Mouse (Mus musculus) small intestine, adult 2 months (tissue): Measurements from ENCODE around the gene Hba-a1. TPM values are rescaled to one million over a fixed set of nuclear protein-coding genes. Genes with fewer than 3 reads are reported as not detected.
"Not testable (repeated sequence)": the region's sequence is repeated elsewhere in the genome, so short reads cannot be mapped to it uniquely, and the experiment has no call there.

Experiments
- H3K27ac ChIP-seq: fragments of 200-500 bp; 2 replicates; pipeline ENCODE4 v1.5.1; 2012; ENCODE audit warnings: low read depth, low read length, control low read depth, inconsistent platforms; ENCODE audit not compliant: insufficient read depth
- H3K27me3 ChIP-seq: fragments of 200-500 bp; 2 replicates; pipeline ENCODE4 v1.6.1; 2012; ENCODE audit warnings: mild to moderate bottlenecking, moderate library complexity, low read length, inconsistent platforms; ENCODE audit not compliant: control insufficient read depth, insufficient read depth
- H3K36me3 ChIP-seq: fragments of 200-500 bp; 2 replicates; pipeline ENCODE4 v1.6.1; 2012; ENCODE audit warnings: mild to moderate bottlenecking, low read length, control low read depth, inconsistent platforms; ENCODE audit not compliant: control insufficient read depth, insufficient read depth
- H3K4me1 ChIP-seq: fragments of 200-500 bp; 2 replicates; pipeline ENCODE4 v1.6.1; 2012; ENCODE audit warnings: low read length, inconsistent platforms, mixed read lengths; ENCODE audit not compliant: control insufficient read depth, insufficient read depth, insufficient read length
- H3K4me3 ChIP-seq: fragments of 200-500 bp; 2 replicates; pipeline ENCODE4 v1.5.1; 2012; ENCODE audit warnings: low read depth, mild to moderate bottlenecking, control low read depth, inconsistent platforms, low read length, moderate library complexity
- CTCF ChIP-seq: fragments of 200-500 bp; IDR thresholded peaks from 2 replicates; pipeline ENCODE4 v1.5.1; 2012; ENCODE audit warnings: low read depth, mild to moderate bottlenecking, control low read depth, inconsistent platforms, low read length, moderate library complexity, mixed read lengths; ENCODE audit not compliant: insufficient replicate concordance, insufficient read length; ENCODE audit errors: extremely low read depth
- POLR2A ChIP-seq: fragments of 200-500 bp; IDR thresholded peaks from 2 replicates; pipeline ENCODE4 v1.6.1; 2012; ENCODE audit warnings: low read depth, mild to moderate bottlenecking, control low read depth, inconsistent platforms, low read length, moderate library complexity
- WGBS: fragments of 180-500 bp; shearing (Covaris S2); methylation state at CpG from one replicate; pipeline ENCODE4 v1.1.7; 2018; 5-methylcytosine and 5-hydroxymethylcytosine counted together
- polyA plus RNA-seq: library from polyadenylated mRNA; depleted of rRNA; stranded (reverse); fragments of >200 nt; gene quantifications from 2 replicates; pipeline ENCODE4 v1.2.3, GENCODE M21; 2012

The Hba-a1 gene
- polyA plus RNA-seq, 1 experiment, result 70.6 TPM

DNA sequence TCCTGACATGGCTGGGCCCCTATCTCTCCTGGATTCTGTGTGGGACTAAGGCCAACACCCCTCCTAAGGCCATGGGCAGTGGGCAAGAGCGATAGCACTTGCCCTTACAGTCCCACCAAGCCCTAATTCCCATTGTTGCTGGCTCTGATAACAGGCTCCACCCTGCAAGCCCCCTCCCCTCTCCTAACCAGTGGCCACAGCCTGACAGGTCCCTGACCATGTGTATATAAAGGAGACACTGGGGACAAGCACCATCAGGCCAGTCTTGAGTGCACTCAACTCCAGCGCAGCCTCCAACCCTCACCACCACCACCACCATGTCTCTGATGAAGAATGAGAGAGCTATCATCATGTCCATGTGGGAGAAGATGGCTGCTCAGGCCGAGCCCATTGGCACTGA is 7.0 kb upstream of the Hba-a1 start, which contains the start of gene Hba-x:
Hba-x (plus strand) TSS at position 54 of the 400 bp plus-strand sequence.
- Histone ChIP-seq H3K27me3 (no peaks in the 10 kb centered on the region; the same call in 1 of the 2 replicates), H3K27ac (no peak within 1 kb of the TSS), H3K4me3 (no peak within 1 kb of the TSS), H3K36me3 (no peaks in the 10 kb centered on the region), H3K4me1 (no peaks in the 10 kb centered on the region)
- WGBS, result 72% methylated on average over 3 of the region's 3 CpGs
- TF ChIP-seq POLR2A (no peak), CTCF (no peak)

DNA sequence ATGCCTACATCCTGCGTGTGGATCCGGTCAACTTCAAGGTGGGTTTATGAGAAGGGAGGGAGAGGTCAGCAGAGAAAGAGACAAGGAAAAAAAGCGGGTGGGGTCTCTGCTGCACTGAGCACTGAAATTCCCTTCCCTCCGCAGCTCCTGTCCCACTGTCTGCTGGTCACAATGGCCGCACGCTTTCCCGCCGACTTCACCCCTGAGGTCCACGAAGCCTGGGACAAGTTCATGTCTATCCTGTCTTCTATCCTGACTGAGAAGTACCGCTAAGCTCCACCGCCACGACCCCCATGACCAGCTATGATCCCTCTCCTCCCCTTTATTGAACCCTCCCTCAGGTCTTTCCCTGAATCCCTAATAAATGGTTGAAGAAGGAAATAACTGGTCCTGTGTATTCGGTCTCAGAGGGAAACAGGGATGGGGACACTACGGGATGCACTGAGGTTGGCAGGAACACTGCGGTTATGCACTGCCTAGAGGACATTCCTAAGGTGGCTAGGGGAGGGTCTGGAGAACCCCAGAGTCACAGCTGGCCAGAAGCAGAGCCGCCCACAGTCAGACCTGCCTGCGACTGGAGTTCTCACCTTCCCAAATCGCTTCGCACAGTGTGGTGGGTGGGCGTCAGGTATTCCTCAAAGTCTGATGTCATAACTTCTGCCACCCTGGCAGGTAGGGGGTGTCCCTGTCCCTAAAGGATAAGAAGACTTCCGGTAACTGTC is 5.4 kb upstream of the Hba-a1 start:
- H3K27me3 ChIP-seq, result no peaks in the 10 kb centered on the region; the same call in 1 of the 2 replicates
- no peaks in the 10 kb centered on the region for H3K36me3 ChIP-seq
- H3K27ac ChIP-seq, result no peak overlapping the region
- no peak overlapping the region for H3K4me3 ChIP-seq
- TF ChIP-seq POLR2A (no peak), CTCF (no peak)
- no peaks in the 10 kb centered on the region for H3K4me1 ChIP-seq
- WGBS, result 64% methylated on average over 21 of the region's 21 CpGs

- no peaks in the 10 kb centered on the region; the same call in 1 of the 2 replicates for H3K27me3 ChIP-seq
- no peak for TF ChIP-seq CTCF
- no peak for TF ChIP-seq POLR2A
- 78% methylated on average over 12 of the region's 12 CpGs for WGBS
- H3K4me3 ChIP-seq, result no peak overlapping the region
- H3K36me3 ChIP-seq, result no peaks in the 10 kb centered on the region
- no peak overlapping the region for H3K27ac ChIP-seq
- no peaks in the 10 kb centered on the region for H3K4me1 ChIP-seq
These were observed 4.8 kb upstream of the Hba-a1 start for GRCm38 (mm10) chr11:32278458-32278957.

- no peaks in the 10 kb centered on the region for H3K4me1 ChIP-seq
- H3K27ac ChIP-seq, result no peak overlapping the region
- no peak for TF ChIP-seq POLR2A
- no peak for TF ChIP-seq CTCF
- H3K4me3 ChIP-seq, result no peak overlapping the region
- no peaks in the 10 kb centered on the region for H3K36me3 ChIP-seq
- H3K27me3 ChIP-seq, result no peaks in the 10 kb centered on the region; the same call in 1 of the 2 replicates
- 56% methylated on average over 2 of the region's 2 CpGs for WGBS
These were observed 2.7 kb upstream of the Hba-a1 start for GRCm38 (mm10) chr11:32280646-32281045.

- no peak for TF ChIP-seq CTCF
- TF ChIP-seq POLR2A, result no peak
- Histone ChIP-seq H3K27me3 (no peaks in the 10 kb centered on the region; the same call in 1 of the 2 replicates), H3K4me1 (no peaks in the 10 kb centered on the region), H3K4me3 (no peak overlapping the region), H3K27ac (no peak overlapping the region), H3K36me3 (no peaks in the 10 kb centered on the region)
- WGBS, result 72% methylated on average over 1 of the region's 1 CpGs
These were observed 1.7 kb upstream of the Hba-a1 start for GRCm38 (mm10) chr11:32281416-32282144.

GRCm38 (mm10) chr11:32284582-32284981 is 1.3 kb downstream of the Hba-a1 start:
- not testable (repeated sequence) for H3K27me3 ChIP-seq, H3K4me3 ChIP-seq, H3K27ac ChIP-seq, H3K36me3 ChIP-seq, H3K4me1 ChIP-seq
- 25% methylated on average over 2 of the region's 2 CpGs for WGBS
